Mouse (Mus musculus) lung, postnatal 0 days (tissue): Measurements from ENCODE around the gene Daglb.

Experiments
- CTCF ChIP-seq: IDR thresholded peaks from 2 replicates; pipeline ENCODE4 v1.5.1; 2016; ENCODE audit warnings: antibody characterized with exemption, mild to moderate bottlenecking
- EP300 ChIP-seq: IDR thresholded peaks from 2 replicates; pipeline ENCODE4 v1.6.1; 2016; ENCODE audit warnings: antibody characterized with exemption, mild to moderate bottlenecking, control low read depth

GRCm38 (mm10) chr5:143509294-143509693 lies 44.9 kb downstream of the Daglb start:
- no peak for TF ChIP-seq CTCF
- TF ChIP-seq EP300 = no peak
